Mouse (Mus musculus) bone marrow, adult 2 months (tissue): ENCODE measurements around the gene Mpg.

ENCODE experiments used
- CTCF ChIP-seq: fragments of 200-500 bp; IDR thresholded peaks from 2 replicates; pipeline ENCODE4 v1.5.1; 2011; ENCODE audit warnings: low read length, control low read depth; ENCODE audit not compliant: control insufficient read depth, insufficient read depth
- POLR2A ChIP-seq: fragments of 200-500 bp; IDR thresholded peaks from 2 replicates; pipeline ENCODE4 v1.6.1; 2011; ENCODE audit warnings: low read depth, mild to moderate bottlenecking, control low read depth, low read length, borderline replicate concordance; ENCODE audit not compliant: control insufficient read depth

GRCm38 (mm10) chr11:32236132-32236531, 9.8 kb downstream of the Mpg start:
- TF ChIP-seq CTCF (no peak), POLR2A (no peak)
